Mouse (Mus musculus) lung, postnatal 0 days (tissue): ENCODE measurements around the gene Igsf3.

Experiments
- CTCF ChIP-seq: IDR thresholded peaks from 2 replicates; pipeline ENCODE4 v1.5.1; 2016; ENCODE audit warnings: antibody characterized with exemption, mild to moderate bottlenecking
- EP300 ChIP-seq: IDR thresholded peaks from 2 replicates; pipeline ENCODE4 v1.6.1; 2016; ENCODE audit warnings: antibody characterized with exemption, mild to moderate bottlenecking, control low read depth

GRCm38 (mm10) chr3:101493937-101494459 is 117.1 kb downstream of the Igsf3 start:
- peak; percentile 99 for TF ChIP-seq CTCF
- TF ChIP-seq EP300: no peak
